Mouse (Mus musculus) frontal cortex, postnatal 14 days (tissue): ENCODE data around the gene Jagn1.

Experiments used
- DNase-seq, 2 experiments: peaks; one replicate each; pipeline ENCODE4 v3.0.0; 2022; ENCODE audit warnings: low spot score in 2 of 2

Gene Jagn1

DNA sequence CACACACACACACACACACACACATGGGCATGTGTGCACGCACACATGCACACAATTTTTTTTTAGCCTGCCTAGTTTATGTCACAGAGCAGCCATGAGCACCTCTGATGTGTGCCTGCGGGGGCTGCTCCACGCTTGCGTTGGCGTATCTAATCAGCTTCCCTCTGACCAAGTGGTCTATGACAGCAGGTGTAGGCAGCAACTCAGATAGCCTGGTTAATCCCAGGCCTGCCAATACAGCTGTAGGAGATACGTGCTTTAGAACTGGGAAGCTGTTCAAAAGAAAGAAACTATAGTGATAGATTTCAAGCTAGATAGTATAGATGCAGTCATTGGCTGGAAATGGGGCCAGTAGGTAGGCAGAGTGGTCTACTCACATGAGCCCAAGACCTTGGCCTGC is 31.3 kb downstream of the Jagn1 start:
- DNase-seq = no peak

DNA sequence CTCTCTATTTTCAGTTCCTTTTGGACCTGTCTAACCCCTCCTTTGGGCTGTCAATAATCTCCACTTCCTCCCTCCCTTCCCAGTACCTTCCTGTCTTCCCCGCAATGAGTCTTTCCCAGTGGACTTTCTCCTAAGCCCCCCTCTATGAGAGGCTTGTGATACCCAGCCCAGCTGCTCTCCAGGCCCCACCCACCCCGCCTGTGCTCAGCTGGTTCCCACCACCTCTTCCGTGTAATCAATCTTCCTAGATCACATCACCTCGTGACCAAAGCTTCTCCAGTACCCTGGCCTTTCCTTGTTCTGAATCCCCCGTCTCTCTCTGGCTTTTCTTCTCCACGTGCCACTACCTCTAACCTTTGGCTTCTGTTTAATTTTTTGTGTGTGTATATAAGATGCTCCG is 35.0 kb downstream of the Jagn1 start:
- no peak for DNase-seq

DNA sequence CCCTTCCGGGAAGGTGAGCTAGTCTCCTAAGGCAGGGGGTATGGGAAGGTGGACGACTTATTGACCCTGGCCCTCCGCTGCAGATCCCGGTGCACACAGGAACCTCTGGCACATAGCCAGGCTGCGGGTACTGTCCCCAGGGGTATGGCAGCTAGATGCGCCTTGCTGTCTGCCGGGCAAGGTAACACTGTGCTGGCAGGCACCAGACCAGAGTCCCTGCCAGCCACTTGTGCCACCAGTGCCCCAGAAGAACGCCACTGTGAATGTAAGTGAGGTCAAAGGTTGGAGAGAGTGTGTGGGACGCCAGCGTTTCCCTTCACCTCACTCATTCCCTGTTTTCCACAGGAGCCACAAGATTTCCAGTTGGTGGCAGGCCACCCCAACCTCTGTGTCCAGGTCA is 36.5 kb downstream of the Jagn1 start:
- DNase-seq = no peak

DNA sequence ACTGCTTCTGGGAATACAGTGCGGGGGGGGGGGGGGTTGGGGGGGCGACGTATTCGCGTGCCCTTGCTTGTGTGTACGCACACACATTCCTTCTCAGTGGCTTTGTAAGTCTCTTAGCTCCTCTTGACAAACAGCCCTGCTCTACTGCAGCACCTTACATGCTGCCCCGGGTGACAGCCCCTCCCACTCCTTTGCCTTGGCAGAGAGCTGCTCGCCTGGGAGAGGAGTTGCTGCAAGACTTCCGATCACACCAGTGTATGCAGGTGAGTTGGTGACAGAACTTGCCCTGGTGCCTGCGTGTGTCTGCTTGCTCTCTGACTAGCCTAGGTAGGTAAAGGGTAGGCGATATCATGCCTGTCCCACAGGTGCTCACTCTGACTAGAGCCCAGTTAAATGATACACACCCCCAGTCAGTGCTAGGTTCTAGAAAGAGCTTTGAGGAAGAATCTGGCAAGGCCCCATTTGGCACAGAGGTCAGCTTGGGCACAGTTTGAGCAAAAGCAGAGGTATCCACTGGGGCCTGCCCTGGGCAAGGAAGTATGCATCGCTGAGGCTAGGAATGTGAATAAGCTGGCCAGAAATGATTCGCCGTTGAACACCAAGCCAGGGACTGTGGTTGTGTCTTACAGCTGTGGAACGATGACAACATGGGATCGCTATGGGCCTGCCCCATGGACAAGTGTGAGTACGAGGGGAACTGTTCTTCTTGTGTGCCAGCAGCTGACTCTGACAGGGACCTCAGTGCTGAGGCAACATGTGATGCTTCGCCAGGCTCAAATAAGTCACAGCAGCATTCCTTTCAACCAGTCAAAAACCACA is 38.4 kb downstream of the Jagn1 start:
- no peak for DNase-seq

DNA sequence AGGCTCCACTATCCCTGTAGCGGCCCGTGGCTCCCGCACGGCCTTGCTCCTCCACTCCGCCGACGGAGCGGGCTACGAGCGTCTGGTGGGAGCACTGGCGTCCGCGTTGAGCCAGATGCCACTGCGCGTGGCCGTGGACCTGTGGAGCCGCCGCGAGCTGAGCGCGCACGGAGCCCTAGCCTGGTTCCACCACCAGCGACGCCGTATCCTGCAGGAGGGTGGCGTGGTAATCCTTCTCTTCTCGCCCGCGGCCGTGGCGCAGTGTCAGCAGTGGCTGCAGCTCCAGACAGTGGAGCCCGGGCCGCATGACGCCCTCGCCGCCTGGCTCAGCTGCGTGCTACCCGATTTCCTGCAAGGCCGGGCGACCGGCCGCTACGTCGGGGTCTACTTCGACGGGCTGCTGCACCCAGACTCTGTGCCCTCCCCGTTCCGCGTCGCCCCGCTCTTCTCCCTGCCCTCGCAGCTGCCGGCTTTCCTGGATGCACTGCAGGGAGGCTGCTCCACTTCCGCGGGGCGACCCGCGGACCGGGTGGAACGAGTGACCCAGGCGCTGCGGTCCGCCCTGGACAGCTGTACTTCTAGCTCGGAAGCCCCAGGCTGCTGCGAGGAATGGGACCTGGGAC is 40.2 kb downstream of the Jagn1 start:
- peak in 1 of 2 experiments; percentile 32 for DNase-seq

GRCm38 (mm10) chr6:113483100-113483615 is 40.8 kb downstream of the Jagn1 start, which contains the start of gene Creld1:
TSS of gene Creld1 (plus strand) at chr6:113483297.
- peak; percentile 92 for DNase-seq

DNA sequence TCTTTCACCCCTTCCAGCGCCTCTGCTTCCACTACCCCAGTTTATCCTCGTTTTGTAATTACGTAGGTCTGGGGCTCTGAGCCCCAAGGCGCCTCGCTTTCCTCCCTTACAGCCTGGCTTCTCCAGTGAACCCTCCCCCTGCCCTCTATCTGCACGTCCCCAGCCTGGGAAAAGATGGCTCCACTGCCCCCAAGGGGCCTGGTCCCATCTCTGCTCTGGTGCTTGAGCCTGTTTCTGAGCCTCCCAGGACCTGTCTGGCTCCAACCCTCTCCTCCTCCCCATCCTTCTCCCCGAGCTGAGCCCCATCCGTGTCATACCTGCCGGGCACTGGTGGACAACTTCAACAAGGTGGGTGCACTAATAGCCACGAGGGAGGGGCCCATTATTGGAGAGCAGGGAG is 41.4 kb downstream of the Jagn1 start:
- no peak for DNase-seq

DNA sequence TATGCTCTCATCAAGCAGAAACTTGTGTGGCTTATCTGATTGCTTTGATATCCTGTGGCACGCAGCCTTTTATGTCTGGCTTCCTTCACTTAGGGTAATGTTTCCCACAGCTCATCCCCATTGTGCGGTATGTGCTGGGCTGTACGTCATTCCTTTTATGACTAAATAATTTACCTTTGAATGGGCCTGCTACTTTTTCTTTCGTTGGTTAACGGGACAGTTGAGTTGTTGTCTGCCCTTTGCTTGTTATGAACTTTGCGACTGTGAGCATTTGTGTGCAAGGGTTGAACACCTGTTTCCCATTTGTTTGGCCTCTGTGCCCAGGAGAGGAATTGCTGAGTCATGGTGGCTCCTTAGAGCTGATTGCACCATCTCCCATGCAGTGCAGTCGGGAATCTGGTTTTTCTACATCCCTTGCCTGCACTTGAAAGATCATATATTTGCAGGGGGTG is 44.8 kb downstream of the Jagn1 start:
- no peak for DNase-seq

- no peak for DNase-seq
These were observed 47.0 kb downstream of the Jagn1 start for GRCm38 (mm10) chr6:113489410-113489809.

DNA sequence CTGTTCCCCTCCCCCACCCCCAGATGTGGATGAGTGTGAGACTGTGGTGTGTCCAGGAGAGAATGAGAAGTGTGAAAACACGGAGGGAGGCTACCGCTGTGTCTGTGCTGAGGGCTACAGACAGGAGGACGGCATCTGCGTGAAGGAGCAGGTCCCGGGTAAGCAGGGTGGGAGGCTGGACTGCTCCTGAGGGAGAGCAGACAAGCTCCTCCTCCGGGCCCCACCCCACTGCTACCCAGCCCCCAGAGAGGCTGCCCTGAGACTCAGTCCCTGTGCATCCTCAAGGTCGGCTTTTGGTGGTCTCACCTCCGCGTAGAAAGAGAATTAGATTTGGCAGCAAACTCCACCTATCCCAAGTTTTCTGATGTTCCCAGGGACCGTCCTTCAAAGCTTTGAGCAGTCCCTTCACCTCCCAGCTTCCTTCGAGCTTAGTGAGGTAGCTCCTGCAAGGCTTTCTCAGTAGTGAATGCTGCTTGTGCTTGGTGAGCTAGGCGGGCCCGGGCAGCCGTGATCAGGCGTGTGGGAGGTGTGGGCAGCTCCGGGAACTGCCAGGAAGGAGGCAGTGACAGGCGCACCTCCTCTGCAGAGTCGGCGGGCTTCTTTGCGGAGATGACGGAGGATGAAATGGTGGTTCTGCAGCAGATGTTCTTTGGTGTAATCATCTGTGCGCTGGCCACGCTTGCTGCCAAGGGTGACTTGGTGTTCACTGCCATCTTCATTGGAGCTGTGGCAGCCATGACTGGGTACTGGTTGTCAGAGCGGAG is 49.9 kb downstream of the Jagn1 start:
- DNase-seq = no peak

DNA sequence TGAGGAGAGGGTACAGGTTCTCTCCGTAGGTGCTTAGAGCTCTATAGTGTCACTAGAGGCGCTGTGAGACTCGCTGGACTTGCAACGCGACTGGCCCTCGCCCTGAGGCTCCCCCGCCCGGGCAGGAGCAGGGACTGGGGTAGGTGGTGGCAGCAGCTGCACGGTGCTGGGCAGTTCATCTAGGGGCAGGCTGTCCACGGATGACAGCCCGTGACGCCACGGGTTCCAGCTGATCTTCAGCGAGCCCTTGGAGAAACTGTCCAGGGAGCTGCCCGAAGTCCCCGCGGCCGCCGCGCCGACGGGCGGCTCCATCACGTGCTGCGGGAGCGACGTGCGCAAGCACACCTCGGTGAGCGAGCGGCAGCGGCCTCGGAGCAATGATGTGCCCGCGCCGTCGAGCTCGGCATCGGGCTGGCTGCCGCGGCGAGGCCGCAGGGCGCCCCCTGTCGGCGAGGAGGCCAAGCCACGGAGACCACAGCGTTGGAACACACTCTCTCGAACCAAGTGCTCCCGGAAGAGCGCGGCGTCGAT is 52.0 kb downstream of the Jagn1 start:
- DNase-seq = peak; percentile 47 to 56

GRCm38 (mm10) chr6:113495071-113495675 is 52.8 kb downstream of the Jagn1 start:
- DNase-seq = no peak
